Mouse (Mus musculus) right cerebral cortex, adult 2 months (tissue): ENCODE data around the gene Mrpl44.
A peak's percentile ranks its signal among the peaks of the same experiment; 100 is the strongest.

Experiments used
- DNase-seq, 2 experiments: peaks; one replicate each; pipeline ENCODE4 v3.0.0; 2021 to 2022; ENCODE audit warnings: low spot score in 2 of 2

Gene Mrpl44

DNA sequence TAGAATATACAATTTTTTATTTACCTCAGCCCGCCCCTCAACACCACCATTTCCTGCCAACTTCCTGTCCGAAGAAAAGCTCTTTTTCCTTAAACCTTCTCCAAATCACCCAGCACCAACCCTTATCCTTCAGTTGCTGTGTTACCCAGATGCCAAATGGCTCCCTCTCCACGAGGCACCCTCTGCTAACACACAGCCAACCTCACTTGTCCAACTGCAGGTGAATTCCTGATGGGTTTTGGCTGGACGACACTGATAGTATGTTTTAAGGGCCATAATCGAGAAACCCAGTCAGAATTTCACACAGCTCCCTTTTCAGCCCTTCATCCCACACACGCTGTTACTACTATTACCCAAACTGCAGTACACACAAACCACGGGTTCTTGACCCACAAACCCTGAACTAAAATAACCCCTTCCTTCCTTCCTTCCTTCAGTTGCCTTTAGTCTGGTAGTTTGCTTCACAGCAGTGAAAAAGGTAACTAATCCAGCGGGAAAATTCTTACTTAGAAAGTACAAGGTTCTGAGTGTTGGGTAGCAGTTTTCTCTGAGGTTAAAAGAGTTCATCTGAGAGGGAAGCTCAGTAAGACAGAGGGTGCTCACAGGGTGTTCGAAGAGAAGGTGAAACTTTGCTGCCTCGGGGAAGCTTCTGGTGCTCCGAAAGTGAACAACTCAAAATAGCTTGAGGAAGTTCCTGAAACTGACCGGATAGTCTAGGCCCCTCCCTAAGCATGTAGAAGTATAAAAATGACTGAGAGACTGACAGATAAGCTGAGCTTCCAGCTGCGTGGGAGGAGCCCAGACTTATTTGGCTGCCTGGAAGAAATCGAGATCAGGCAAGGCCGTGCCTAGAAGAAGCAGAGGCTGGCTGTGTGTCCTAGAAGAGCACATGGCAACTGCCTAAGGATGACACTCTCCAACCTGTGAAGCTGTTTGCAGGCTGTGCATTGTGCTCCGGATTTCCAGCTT, 13.3 kb upstream of the Mrpl44 start:
- no peak for DNase-seq

DNA sequence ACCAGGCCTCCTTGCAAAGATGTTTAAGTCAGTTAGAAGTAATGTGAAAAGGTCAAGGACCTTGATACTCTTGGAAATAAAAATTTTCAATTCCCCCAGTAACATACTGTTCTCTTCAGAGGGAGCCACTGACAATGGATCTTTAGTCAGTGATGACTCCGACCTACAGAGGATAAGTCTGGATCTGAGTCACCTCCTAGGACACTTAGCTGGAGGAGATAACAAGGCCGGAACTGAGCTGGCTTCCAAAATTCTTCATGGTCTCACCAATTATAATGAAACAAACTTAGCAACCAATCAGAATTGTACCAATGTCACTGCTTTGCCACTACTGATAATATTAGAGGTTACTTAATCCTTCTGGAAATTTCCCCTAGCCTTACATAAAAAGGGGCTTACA, 11.8 kb upstream of the Mrpl44 start:
- DNase-seq, result no peak

DNA sequence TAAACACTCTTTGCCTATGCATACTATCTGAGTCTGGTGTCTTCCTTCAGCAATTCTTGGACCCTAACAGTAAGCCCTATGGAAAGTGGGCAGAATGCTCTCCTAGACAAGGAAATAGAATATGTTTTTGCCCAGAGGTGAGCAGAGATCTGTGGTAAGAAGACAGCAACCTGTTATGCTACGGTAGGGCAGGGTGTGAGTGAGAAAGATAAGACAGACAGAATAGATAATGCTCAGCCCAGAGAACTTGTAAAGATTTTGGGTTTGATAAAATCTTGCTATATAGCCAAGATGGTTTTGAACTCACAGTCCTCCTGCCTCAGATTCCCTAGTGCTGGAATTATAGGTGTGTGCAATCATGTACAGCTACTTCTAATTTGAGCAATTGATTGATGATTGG, 11.3 kb upstream of the Mrpl44 start:
- DNase-seq, result no peak

DNA sequence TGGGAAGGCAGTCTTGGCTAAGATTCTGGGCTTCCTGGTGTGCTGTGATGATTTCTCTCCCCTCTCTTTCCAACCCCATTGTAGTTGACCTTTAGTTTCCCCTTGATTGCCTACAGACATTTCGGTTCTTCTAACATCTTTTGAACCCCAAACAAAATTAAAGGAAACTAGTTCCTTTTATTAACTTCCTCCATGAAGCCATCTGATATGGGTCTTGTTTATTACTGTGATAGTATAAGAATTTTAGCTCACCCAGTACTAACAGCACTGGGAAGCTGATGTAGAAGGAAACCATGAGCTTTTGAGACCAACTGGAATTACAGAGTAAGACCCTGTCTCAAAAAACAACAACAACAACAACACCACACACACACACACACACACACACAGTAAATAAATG, 7.6 kb upstream of the Mrpl44 start:
- no peak for DNase-seq

DNA sequence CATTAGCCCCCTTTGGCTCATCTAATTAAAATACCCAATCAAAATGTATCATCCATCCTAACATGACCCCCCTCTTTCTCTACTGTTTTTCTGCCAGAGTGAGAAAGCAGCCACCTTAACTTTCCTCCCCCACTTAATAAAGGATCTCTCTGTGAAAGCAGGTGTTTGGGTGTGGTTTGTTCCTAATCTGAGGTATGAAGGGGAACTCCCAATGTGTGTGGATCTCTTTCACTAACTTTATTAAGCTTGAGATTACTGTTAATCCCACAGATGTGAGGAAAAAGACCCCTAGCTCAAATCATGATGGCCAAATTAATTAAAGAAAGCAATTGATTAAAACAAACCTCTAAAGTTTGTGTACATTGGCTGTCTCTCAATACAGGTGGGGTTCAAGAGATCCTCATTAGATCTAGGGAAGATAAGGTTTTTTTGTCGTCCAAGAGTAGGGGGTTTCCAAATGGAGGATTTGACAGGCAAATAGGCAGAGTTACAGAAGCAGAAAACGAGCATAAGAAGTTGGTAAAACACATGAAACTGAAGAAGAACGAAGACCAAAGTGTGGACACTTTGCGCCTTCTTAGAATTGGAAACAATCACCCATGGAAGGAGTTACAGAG, 1.5 kb upstream of the Mrpl44 start:
- no peak for DNase-seq

DNA sequence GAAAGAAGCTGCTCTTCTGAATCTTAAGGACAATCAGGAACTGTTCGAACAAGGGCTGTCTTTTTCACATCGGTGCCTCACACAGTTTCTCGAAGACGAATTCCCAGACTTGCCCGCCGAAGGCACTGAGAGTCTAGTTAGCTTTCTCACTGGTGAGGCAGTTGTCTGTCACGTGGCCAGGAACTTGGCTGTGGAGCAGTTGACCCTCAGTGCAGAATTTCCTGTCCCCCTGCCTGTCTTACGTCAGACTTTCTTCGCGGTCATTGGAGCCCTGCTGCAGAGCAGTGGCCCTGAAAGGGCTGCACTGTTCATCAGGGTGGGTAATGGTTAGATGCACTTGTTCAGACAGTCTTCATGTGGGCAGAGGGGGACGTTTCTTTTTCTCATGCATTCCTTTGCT, 2.2 kb downstream of the Mrpl44 start:
- DNase-seq, result no peak

DNA sequence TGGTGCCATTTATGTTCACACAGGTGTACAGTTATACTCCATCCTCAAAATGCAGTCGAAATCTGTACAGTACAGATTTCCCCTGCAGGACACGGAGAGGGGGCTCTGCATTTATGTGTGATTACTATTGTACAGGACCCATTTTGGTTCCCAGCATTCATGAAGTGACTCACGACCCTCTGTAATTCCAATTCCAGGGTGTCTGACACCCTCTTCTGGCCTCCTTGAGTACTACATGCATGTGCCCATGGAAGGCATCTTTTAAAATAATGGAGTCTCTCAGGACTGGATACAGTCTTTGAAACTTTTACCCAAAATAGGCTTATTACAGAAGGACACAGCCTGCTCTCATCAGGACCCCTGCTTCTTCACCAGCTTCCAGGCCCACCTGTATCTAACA, 6.6 kb downstream of the Mrpl44 start:
- DNase-seq, result no peak

DNA sequence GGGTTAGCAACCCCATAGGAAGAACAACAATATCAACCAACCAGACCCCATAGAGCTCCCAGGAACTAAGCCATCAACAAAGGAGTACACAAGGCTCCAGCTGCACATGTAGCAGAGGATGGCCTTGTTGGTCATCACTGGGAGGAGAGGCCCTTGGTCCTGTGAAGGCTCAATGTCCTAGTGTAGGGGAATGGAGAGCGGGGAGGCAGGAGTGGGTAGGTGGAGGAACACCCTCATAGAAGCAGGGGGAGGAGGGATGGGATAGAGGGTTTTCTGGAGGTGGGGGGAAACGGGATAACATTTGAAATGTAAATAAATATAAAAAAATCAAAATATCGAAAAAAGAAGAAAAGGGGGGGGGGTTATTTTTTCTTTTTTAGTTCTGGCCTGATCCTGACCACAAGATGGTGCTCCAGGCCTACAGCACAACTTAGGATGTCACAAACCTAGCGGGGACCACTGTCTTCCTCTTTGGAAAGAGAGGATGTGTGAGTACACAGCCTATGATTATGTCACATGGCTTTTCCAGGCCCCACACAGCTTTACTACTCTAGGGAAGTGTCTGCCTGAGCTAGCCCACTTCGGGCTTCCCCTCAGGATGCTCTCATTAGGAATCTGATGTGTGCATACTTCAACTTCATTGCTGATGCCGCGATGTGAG, 10.6 kb downstream of the Mrpl44 start:
- DNase-seq, result peak; percentile 37 to 56

DNA sequence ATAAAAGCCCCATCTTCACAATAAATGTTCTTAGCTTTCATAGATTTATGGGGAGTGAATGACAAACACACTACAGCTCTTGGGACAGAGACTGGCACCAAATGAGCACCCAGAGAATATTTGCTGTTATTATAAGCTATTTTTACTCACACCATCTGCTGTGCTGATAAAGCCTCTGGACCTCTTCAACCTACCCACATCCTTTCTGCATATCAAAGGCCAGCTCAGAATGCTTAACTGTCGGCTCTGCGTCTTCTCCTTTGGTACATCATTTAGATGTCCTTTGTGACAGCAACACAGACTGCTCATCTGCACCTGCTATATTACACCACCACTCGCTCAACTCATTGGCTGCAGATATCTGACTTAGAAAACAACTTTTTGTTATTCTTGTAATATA, 21.3 kb downstream of the Mrpl44 start:
- no peak for DNase-seq

DNA sequence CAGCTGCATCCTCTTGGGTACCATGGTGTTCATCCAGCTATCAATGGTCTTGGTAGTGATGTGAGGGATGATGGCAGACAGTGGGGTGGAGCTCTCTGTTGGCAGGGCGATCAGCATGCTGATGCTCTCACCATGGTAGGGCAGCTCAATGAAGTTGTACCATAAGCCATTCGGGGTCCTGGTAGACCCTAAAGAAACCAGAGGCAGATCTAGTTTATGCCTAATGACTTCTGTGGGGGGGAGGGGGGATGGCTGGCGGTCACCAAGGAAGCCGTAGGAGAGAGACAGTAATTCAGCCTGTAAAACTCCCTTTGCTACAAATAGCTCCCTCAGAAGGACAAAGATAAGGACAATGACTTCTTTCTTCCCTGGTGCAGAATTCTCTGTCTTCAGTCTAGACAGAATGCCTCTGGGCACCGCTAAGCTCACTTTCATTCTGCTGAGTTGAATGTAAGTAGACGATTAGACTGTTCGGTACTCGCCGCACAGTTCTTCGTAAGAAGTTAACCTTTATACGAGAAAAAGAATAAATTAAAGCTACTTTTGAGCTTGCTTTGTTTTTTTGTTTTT, 27.1 kb downstream of the Mrpl44 start:
- DNase-seq, result no peak

DNA sequence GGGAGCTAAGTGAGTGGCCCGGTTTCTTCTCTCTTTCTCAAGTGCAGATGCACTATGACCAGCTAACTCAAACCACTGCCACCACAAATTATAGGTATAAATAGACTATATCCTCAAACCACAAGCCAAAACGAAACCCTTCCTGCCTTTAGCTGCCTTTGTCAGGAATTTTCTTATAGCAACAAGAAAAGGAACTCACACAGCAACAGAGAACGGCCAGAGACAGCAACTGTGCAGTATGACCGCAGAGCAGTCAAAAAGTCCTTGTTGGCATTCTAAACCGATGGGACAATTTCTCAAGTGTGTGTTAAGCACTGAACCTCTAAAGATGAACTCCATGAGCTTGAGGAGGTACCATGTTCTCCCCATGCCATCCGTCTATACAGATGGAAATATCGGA, 27.8 kb downstream of the Mrpl44 start:
- no peak for DNase-seq

DNA sequence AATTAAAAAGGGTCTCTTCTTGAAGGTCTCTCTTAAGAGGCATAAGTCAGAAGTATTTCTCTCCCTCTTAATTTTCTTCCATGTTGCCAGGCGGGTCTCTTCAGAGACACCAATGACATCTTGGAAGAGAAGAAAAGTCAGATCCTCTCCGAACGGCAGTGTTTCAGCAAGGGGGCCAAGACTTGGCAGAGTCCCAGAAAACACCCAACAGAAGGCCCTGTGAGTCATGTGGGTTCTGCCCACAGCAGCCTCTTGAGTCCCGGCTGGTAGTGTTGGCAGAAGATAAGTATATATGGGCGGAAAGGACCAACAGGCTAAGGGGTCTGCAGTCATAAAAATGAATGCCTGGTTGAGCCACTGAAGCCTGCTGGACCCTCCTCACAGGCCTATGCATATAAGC, 31.0 kb downstream of the Mrpl44 start:
- DNase-seq, result no peak

DNA sequence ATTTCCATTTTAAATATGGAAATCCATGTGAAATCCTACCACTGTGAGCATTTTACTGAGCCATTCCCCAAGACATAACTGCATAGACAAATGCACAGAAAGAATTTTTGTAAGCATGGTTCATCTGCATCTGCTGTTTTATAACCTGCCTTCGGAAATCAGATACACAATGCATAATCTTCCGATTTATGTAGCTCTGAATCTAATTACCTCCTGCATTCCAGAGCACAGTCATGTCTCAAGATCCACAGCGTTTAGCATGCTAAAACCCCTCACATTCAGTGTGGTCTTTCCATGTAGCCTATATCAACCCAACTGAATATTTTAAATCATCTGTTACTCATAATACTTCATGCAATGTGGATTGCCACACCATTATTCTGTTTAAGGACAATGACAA, 33.6 kb downstream of the Mrpl44 start:
- no peak for DNase-seq

DNA sequence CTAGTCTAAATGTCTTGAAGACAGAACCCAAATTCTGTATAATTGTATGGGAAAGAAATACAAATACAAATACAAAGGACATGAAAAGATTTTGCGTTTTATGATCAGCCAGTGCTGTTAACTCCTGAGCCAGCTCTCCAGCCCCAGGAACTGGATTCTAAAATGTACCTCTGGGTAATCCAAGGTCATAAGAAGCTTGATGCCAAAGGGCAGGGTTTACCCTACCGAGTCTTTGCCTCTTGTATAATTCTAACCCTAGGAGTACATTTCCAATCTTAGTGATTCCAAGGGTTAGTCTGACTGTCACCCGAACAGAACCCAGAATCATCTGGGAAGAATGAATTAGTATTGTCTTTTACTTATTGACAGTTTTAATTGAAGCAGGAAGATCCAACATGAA, 39.6 kb downstream of the Mrpl44 start:
- DNase-seq, result no peak

DNA sequence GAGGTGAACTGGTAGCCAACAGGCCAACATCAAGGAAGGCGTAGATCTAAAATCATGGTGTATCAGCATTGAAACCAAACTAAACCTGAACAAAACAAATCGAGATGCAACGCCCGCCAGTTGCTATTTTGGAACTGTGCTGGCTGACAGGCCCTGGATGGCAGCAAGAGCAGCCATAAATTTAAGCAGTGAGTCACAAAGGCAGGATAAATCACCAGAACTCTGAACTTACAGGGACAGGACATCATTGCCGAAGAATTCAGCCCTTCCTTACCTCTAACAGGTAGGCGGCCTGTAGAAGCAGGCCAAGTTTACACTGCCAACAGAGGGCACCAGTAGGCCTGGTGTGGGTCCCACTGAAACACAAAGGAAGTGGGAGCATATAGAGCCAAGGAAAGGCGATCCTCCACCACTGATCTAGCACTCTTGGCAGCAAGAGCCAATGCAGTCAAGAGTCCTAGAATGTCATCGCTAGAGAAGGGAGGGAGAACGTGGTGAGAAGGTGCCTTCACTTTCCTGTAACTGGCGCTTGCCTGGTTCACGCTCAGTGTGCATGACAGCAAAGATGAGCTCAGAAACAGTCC, 43.6 kb downstream of the Mrpl44 start:
- peak in 1 of 2 experiments; percentile 35 for DNase-seq

DNA sequence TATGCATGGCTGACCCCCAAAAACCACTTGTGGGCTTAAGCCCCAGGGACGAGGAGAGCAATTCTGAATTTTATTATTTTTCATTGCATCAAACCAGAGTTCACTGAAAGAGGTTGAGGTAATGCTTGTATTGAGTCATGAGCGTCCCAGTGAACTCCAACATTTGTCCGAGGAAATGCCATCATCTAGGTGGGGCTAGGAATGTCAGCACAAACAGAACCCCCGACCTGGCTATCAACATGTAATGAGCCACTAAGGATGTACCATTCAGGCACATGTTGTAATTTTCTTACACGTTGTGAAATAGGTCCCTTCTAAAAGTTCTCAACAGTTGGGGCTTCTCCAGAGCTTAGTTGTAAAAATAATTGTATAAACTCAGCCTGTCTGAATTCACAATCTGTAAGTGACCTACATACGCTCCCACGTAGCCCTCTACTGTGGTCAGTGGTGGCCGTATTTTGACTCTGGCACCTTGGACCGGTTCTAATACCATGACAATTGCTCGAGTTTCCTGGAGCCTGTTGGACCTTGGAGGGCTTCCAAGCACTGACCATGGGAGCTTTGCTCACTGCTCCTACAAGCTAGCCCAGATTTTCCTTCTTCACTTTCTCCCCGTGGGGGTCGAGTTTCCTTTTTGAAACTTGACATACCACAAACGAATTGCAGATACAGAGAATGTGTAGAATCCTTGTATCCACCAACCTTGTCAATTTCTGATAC, 47.1 kb downstream of the Mrpl44 start:
- peak; percentile 20 to 40 for DNase-seq

DNA sequence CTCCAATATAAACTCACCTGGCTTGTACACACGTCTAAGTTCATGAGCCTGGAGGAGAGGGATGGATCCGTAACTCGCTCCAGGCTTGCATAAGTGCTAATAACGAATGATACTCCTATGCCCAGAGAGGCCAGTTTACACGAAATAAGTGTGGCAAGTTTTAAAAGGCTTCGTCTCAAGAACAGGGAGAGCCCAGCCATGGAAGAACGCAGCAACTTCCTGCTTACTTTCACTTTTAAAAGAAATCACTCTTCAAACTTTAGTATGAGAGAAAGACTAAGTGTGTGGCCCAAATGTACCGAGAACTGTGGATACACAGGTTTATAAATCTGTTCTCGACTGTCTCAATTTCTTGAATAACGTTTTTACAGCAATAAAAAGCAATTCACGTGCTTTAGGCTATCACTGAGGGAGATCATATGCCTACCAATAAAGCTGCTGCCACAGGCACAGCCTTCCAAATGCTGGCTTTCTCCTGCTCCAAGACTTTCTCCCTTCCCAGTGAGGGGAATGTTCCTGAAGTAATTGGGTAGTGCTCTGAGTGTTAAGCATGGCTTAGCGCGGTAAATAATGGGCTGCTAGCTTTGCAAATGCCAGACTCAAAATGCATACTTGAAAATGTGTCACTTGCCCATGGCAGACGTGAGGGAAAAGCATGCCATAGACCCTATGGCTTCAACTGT, 48.3 kb downstream of the Mrpl44 start:
- DNase-seq, result peak in 1 of 2 experiments; percentile 24
